Mouse (Mus musculus) kidney, adult 2 months (tissue): ENCODE results near the gene Gtf3c3.

Source experiments
- CTCF ChIP-seq: fragments of 200-500 bp; conservative IDR thresholded peaks from 2 replicates; pipeline ENCODE4 v1.5.1; 2011; ENCODE audit warnings: low read depth, mild to moderate bottlenecking, control low read depth, low read length, moderate library complexity, mixed read lengths; ENCODE audit not compliant: insufficient read depth, insufficient read length
- POLR2A ChIP-seq: fragments of 200-500 bp; IDR thresholded peaks from one replicate; pipeline ENCODE4 v1.6.1; 2011; ENCODE audit warnings: low read depth, low read length, control low read depth

DNA sequence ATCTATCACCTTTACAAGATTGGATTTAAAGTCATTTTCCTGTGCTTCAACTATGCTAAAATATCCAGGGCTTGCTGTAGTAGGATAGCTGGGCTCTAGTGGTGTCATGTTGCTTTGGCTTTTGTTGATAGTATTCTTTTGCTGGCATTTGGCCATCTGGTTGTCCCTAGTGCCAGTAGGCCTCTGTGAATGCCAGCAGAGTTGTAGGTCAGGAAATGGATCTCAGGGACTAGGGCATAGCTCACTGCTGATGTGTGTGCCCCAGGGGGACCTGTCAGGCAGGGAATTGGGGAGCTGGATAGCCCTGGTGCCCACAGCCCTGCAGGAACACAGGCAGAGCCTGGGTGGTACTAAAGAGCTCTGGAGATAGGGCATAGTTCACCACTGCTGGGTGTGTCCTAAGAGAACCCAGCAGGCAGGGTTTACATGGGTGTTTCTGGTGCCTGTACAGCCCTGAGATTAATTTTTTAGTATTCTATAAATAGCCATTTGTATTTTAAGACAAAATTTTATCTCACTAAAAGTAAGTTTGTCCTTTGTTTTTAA is 61.2 kb downstream of the Gtf3c3 start:
- TF ChIP-seq CTCF (no peak), POLR2A (no peak)
